8 mouse cellular contexts compared by ENCODE assay signal in the genomic region with DNA sequence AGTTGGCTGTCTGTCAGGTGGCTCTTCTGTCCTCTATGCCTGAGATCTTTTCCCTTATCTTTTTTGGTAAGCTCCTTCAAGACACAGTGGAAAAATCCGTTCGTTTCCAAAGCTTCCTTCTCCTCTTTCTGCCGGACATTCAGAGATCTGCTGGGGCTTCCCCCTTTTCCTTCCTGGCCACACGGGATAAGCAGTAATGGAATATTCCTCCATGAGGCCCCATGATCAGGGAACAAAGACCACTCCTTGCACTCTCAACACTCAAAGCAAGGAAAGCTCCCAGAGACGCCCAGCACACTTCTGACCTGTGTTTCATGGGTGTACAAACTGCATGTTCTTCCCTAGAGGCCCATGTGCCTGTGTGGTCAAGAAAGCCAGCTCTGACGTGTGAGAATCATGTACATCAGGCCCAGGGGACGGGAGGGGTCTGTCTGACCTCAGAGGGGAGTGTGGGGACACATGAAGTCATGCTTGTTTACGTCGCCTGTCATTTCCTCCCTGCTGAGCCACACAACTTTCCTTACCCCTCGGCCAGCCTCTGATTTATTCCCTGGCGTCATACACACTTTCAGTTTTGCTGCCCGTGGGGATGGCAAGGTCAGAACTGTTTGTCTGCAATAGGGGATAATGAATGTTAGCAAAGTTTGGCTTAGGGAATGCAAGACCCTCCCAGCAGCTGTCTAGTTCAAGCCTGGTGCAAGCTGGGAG. TPM values are rescaled to one million over a fixed set of nuclear protein-coding genes. Genes with fewer than 3 reads are reported as not detected.
DNase-seq lines count a peak whose midpoint lies in the region; ATAC-seq and TF ChIP-seq lines count a peak whose summit lies in the region.

No protein-coding gene starts in this region.

- no peak for TF ChIP-seq POLR2A in testis, adult 2 months (IDR thresholded peaks at IDR 0.05; ENCODE audit: control insufficient read depth, low read depth, low read length)

- TF ChIP-seq CTCF in testis, adult 2 months (IDR thresholded peaks at IDR 0.05; ENCODE audit: control insufficient read depth, insufficient read depth, insufficient replicate concordance, low read depth, low read length) = no peak

- no peak for DNase-seq in testis, postnatal 14 days (ENCODE audit: low spot score)
- DNase-seq in kidney, postnatal 36 days = peak; percentile 47 to 68
- no peak for DNase-seq in spleen, postnatal 10 days (ENCODE audit: low spot score in 2 of 2)
- no peak for DNase-seq in left cerebral cortex, adult 9 months (ENCODE audit: low spot score in 2 of 2)
- DNase-seq in thymus, postnatal 10 days (ENCODE audit: low spot score in 2 of 2) = no peak
- DNase-seq in cerebellum, adult 11 months = no peak

- no peaks in the 10 kb centered on the region for H3K9me3 ChIP-seq in heart, embryonic 15.5 days (replicated peaks)

- peak overlapping the region; percentile 67; the same call in 1 of the 2 replicates for H3K27ac ChIP-seq in testis, adult 2 months (ENCODE audit: control insufficient read depth, insufficient read depth, low read depth, low read length)
- H3K27ac ChIP-seq in heart, embryonic 15.5 days = peak overlapping the region; percentile 80

- peak; percentile 59 for ATAC-seq in heart, embryonic 15.5 days (replicated peaks; ENCODE audit: insufficient number of reproducible peaks, insufficient read depth, low FRiP score, low read depth)

- no peak overlapping the region for H3K9ac ChIP-seq in heart, embryonic 15.5 days

- 0 out of 2 replicates have a peak, but pooled peaks cover 3% of the 10 kb centered on the region for H3K4me1 ChIP-seq in testis, adult 2 months (ENCODE audit: control insufficient read depth, insufficient read depth, low read length)
- H3K4me1 ChIP-seq in heart, embryonic 15.5 days (replicated peaks) = peaks cover 14% of the 10 kb centered on the region

- H3K27me3 ChIP-seq in testis, adult 2 months (ENCODE audit: control insufficient read depth, insufficient read depth, low read length) = no peaks in the 10 kb centered on the region
- no peaks in the 10 kb centered on the region for H3K27me3 ChIP-seq in heart, embryonic 15.5 days

- H3K4me3 ChIP-seq in testis, adult 2 months (ENCODE audit: control insufficient read depth, low read depth, low read length) = no peak overlapping the region
- H3K4me3 ChIP-seq in heart, embryonic 15.5 days = no peak overlapping the region

- 32% methylated on average over 12 of the region's 12 CpGs for WGBS in heart, embryonic 15.5 days

- no peaks in the 10 kb centered on the region for H3K36me3 ChIP-seq in testis, adult 2 months (ENCODE audit: control insufficient read depth, insufficient read depth, low read length)
- H3K36me3 ChIP-seq in heart, embryonic 15.5 days = no peaks in the 10 kb centered on the region

- H3K4me2 ChIP-seq in heart, embryonic 15.5 days = no peak overlapping the region

RNA-seq across cellular contexts. Expression of a gene that starts 38.9 kb away (rescaled TPM):
- 2.3 TPM in 2 replicates for polyA plus RNA-seq in testis, adult 2 months (2012; rRNA removed)
- 10.3 and 11.7 TPM in 2 replicates for polyA plus RNA-seq in heart, embryonic 15.5 days (2015; fragmentation: Nextera tagmentation; extraction: Ambion mirVana)

RNA-seq across cellular contexts. Expression of a gene that starts 42.6 kb away (rescaled TPM):
- 12.5 and 18.1 TPM in 2 replicates for polyA plus RNA-seq in testis, adult 2 months (2012; rRNA removed)
- 35.8 and 40.1 TPM in 2 replicates for polyA plus RNA-seq in heart, embryonic 15.5 days (2015; fragmentation: Nextera tagmentation; extraction: Ambion mirVana)

Comparison
In these comparisons a context has a peak if more than half of its experiments do, and no peak if none do; other contexts are left out.
1. DNase-seq: peak in kidney, postnatal 36 days (2 of 2); none in testis, postnatal 14 days (single experiment), spleen, postnatal 10 days (0 of 2), left cerebral cortex, adult 9 months (0 of 2), thymus, postnatal 10 days (0 of 2) and cerebellum, adult 11 months (single experiment).